Mouse (Mus musculus): Measurements from ENCODE around the gene Ddc. TPM values are rescaled to one million over a fixed set of nuclear protein-coding genes. Genes with fewer than 3 reads are reported as not detected.

Gene Ddc
- polyA plus RNA-seq, 1 experiment = 3.6 TPM

DNA sequence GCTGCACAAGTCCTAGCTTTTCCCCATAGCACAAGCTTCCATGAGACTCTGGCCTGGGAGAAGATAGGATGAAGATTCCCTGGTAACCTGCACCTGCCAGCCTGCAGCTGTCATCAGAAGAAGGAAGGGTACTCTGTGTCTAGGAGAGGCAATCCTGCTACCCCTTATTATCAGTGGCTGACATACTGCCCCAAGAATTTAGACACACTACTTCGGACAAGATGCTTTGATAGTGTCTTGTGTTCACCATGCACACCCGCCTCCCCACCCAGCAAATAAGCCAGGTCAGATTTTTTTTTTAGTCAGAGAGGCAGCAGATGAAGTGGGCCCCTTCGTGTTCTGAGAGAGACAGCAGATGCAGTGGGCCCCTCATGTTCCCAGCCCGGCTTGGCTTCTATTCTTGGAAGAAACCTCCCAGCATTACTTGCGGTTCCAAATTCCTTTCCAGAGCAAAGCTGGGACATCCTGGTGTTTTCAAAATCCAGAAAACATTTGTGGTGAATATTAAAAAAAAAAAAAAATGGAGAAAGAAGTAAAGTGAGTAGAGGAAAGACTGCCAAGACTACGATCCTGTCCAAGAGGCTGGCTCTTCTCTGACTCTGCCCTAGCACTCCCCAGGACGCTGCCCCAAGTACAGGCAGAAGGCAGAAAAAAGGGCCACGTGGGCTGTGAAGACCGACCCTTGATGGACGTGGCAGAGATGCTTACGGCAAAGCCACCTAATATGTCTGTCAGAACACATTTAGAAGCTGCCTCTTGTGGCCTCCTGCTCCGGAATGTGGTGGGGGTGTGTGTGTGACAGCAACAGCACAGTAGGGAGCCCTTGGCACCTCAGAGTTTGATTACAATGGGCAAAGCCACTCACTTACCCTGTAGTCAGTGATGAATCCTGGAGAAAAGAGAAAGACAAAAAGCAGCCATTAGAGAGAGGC is 73.7 kb downstream of the Ddc start:
- H3K4me3 ChIP-seq (replicated peaks; ENCODE audit: extremely low read depth, low read depth, low read length) = no peak overlapping the region
- no peak for DNase-seq
- WGBS = 58% methylated on average over 12 of the region's 12 CpGs
- H3K4me1 ChIP-seq (ENCODE audit: control insufficient read depth, insufficient read depth, low read length) = peaks cover 3% of the 10 kb centered on the region; the same call in 1 of the 2 replicates
- no peak for TF ChIP-seq POLR2A (IDR thresholded peaks at IDR 0.05; ENCODE audit: borderline replicate concordance, extremely low read depth, low read depth, low read length)
- TF ChIP-seq CTCF (IDR thresholded peaks at IDR 0.05; ENCODE audit: insufficient read depth, low read length) = no peak

DNA sequence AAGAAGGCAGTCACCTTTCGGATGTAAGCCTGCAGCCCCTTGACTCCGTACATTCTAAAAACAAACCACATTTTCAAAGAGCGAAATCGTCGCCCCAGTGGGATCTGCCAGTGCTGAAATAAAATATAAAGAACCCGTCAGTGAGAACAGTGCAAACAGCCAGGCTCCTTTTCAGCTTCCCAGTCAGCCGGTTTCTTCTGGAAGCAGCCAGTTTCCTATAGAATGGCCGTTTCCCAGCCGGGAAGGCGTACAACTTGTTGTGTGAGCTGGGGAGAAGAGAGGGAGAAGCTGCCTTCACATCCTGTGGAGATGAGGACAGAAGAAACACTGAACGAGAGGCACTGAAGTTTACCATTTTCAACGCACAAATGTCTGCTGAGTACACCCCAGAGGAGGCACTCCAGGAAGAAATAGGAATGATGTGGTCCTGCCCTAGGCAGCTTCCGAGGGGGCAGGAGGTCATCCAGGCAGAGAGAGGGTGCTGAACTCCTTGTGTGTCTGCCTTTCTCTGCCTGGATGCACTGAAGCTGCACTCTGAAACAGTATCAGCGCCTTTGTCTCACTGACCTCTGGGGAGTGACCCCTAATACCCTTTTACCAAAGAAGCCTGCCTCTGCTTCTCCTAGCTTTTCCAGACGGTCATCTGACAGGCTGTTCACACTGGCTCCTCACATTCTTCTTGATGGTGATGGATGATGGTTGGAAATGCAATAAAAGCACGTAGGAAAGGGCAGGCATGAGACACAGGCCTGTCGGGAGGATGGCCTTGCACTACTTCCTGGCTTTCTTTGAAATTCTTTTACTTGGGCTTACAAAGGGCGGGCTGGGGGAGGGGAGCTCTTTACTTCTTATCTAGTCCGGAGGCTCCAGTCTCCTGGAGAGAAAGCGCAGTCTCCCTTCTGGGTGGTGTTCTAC is 75.5 kb downstream of the Ddc start:
- TF ChIP-seq POLR2A (IDR thresholded peaks at IDR 0.05; ENCODE audit: borderline replicate concordance, extremely low read depth, low read depth, low read length) (no peak), CTCF (IDR thresholded peaks at IDR 0.05; ENCODE audit: insufficient read depth, low read length) (no peak)
- 52% methylated on average over 20 of the region's 20 CpGs for WGBS
- no peak for DNase-seq
- Histone ChIP-seq H3K4me1 (ENCODE audit: control insufficient read depth, insufficient read depth, low read length) (no peaks in the 10 kb centered on the region; the same call in 1 of the 2 replicates), H3K4me3 (replicated peaks; ENCODE audit: extremely low read depth, low read depth, low read length) (no peak overlapping the region)

DNA sequence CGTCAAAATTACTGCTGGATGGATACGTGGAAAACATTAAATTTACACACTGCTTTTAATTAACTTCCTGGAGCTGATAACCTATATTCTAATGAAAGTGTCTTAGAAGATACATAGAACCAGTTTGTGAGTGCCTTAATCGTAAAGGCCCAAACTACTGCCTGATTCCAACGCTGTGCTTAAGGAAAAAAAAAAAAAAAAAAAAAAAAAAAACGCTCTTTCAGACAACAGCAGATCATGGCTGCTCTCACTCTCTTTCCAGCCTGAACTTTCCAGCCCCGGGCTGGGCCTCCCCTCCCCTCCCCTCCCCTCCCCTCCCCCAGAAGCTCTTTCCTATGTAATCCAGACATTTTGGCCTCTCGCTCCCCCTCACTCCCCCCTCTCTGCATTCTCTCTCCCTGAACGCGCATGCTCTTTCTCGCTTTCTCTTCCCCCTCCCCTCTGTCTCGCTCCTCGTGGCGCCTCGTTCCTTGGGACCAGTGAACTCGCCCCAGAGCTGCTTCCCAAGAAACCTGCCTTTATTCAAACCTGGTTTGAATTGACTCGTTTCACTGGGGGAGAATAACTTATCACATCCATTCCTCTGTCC is 76.5 kb downstream of the Ddc start:
- H3K4me3 ChIP-seq (replicated peaks; ENCODE audit: extremely low read depth, low read depth, low read length) = no peak overlapping the region
- no peak for TF ChIP-seq POLR2A (IDR thresholded peaks at IDR 0.05; ENCODE audit: borderline replicate concordance, extremely low read depth, low read depth, low read length)
- TF ChIP-seq CTCF (IDR thresholded peaks at IDR 0.05; ENCODE audit: insufficient read depth, low read length) = no peak
- WGBS = 38% methylated on average over 16 of the region's 16 CpGs
- no peak for DNase-seq
- H3K4me1 ChIP-seq (ENCODE audit: control insufficient read depth, insufficient read depth, low read length) = no peaks in the 10 kb centered on the region; the same call in 1 of the 2 replicates

DNA sequence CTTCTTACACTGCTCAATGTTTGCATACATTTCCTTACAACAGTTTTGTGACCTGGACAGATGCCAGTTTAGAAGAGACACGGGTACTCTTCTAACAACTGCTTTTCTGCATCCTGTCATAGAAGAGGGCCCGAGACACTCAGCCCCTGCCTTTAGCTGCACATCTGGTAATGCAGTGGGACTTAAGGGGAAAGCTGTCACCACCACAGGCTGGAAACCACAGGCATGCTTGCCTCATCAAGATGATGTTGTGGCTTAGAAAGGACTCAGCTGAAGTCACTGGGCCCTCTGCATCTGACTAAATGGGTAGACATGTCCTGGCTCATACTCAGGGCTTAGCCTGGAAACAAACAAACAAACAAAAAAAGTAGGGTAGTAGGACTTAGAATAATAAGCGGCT is 77.2 kb downstream of the Ddc start:
- H3K4me1 ChIP-seq (ENCODE audit: control insufficient read depth, insufficient read depth, low read length) = no peaks in the 10 kb centered on the region; the same call in 1 of the 2 replicates
- DNase-seq = no peak
- WGBS = 53% methylated on average over 3 of the region's 3 CpGs
- TF ChIP-seq CTCF (IDR thresholded peaks at IDR 0.05; ENCODE audit: insufficient read depth, low read length) (no peak), POLR2A (IDR thresholded peaks at IDR 0.05; ENCODE audit: borderline replicate concordance, extremely low read depth, low read depth, low read length) (no peak)
- no peak overlapping the region for H3K4me3 ChIP-seq (replicated peaks; ENCODE audit: extremely low read depth, low read depth, low read length)

DNA sequence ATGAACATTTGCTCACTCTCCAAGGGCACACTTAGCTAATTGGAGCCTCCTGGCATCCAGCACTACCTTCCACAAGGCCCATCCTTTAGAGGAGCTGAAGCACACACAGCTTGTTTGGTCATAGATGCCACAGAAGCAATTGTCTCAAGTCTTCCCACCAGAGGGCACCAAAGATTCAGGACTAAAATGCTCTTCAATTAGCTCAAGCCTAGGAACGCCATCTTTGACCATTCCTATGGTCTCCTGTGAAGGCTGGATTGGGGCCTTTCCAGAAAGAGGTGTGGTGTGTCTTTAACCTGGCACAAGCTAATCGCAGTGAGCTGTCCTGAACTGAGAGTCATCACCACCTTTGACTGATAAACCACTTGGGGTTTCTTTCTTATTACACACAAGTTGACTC is 77.7 kb downstream of the Ddc start:
- peak; percentile 46 for TF ChIP-seq CTCF (IDR thresholded peaks at IDR 0.05; ENCODE audit: insufficient read depth, low read length)
- no peak for TF ChIP-seq POLR2A (IDR thresholded peaks at IDR 0.05; ENCODE audit: borderline replicate concordance, extremely low read depth, low read depth, low read length)

DNA sequence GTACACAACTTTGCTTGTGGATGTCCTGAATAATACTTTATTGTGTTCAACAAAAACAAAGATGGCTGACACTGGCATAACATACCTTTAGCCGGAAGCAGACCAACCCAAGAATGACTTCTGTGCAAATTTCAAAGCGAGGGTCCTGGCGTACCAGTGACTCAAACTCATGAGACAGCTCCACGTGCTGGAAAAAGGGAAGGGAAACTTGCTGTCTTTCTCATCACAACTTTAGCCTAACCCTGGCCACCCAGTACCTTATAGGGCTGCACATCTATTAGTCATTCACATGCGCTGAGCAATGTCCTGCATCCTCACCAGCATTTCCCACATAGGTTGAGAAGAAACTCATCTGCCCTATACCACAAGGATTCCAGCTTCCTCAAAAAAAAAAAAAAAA is 78.7 kb downstream of the Ddc start:
- Histone ChIP-seq H3K4me3 (replicated peaks; ENCODE audit: extremely low read depth, low read depth, low read length) (no peak overlapping the region), H3K4me1 (ENCODE audit: control insufficient read depth, insufficient read depth, low read length) (no peaks in the 10 kb centered on the region)
- TF ChIP-seq POLR2A (IDR thresholded peaks at IDR 0.05; ENCODE audit: borderline replicate concordance, extremely low read depth, low read depth, low read length) (no peak), CTCF (IDR thresholded peaks at IDR 0.05; ENCODE audit: insufficient read depth, low read length) (no peak)
- WGBS = 87% methylated on average over 5 of the region's 5 CpGs
- DNase-seq = no peak

More for the DNA sequence above, 77.7 kb downstream of the Ddc start:
- DNase-seq = peak; percentile 61
- 2% methylated on average over 2 of the region's 2 CpGs for WGBS
- no peak overlapping the region for H3K4me3 ChIP-seq (replicated peaks; ENCODE audit: extremely low read depth, low read depth, low read length)
- H3K4me1 ChIP-seq (ENCODE audit: control insufficient read depth, insufficient read depth, low read length) = no peaks in the 10 kb centered on the region; the same call in 1 of the 2 replicates

DNA sequence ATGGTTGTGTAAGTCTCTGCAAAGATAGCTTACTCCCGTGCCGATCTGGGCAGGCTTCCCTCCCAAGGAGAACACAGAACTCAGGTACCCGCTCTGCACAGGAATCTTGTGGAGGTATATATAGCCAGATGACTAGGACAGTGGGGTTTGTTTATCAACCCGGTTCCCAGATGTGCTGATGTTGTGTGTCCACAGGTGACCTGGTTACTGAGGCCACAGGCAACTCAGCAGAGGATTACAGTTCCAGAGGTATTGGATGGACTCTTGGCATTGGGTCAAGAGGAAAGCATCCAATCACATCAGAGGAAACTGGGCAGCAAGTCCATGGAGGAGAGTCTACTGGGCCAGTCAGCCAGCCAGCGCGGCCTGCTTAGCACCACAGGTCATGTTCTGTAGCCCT is 79.1 kb downstream of the Ddc start:
- Histone ChIP-seq H3K4me3 (replicated peaks; ENCODE audit: extremely low read depth, low read depth, low read length) (no peak overlapping the region), H3K4me1 (ENCODE audit: control insufficient read depth, insufficient read depth, low read length) (no peaks in the 10 kb centered on the region)
- 93% methylated on average over 6 of the region's 6 CpGs for WGBS
- TF ChIP-seq POLR2A (IDR thresholded peaks at IDR 0.05; ENCODE audit: borderline replicate concordance, extremely low read depth, low read depth, low read length) (no peak), CTCF (IDR thresholded peaks at IDR 0.05; ENCODE audit: insufficient read depth, low read length) (no peak)
- no peak for DNase-seq

DNA sequence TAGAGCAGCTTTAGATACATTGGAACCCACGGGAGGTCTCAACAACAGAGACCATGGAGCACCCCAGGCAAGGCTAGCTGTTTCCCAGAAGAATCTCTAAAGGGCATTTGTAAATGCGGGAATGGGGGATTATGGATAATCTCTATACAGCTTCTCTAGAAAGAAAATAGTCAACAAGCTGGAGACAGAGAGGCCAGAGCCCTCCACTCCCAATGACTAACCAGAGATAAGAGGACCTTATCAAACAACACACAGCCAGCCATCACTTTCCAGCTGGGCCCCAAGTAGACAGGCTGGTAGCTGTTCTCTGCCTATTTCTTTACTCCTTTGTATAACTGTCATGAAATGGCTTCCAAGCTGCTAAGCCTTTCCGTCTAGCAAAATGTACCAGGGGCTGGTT is 82.2 kb downstream of the Ddc start:
- TF ChIP-seq POLR2A (IDR thresholded peaks at IDR 0.05; ENCODE audit: borderline replicate concordance, extremely low read depth, low read depth, low read length) (no peak), CTCF (IDR thresholded peaks at IDR 0.05; ENCODE audit: insufficient read depth, low read length) (no peak)
- Histone ChIP-seq H3K4me3 (replicated peaks; ENCODE audit: extremely low read depth, low read depth, low read length) (no peak overlapping the region), H3K4me1 (ENCODE audit: control insufficient read depth, insufficient read depth, low read length) (no peaks in the 10 kb centered on the region)
- no peak for DNase-seq
- 75% methylated on average over 3 of the region's 3 CpGs for WGBS

DNA sequence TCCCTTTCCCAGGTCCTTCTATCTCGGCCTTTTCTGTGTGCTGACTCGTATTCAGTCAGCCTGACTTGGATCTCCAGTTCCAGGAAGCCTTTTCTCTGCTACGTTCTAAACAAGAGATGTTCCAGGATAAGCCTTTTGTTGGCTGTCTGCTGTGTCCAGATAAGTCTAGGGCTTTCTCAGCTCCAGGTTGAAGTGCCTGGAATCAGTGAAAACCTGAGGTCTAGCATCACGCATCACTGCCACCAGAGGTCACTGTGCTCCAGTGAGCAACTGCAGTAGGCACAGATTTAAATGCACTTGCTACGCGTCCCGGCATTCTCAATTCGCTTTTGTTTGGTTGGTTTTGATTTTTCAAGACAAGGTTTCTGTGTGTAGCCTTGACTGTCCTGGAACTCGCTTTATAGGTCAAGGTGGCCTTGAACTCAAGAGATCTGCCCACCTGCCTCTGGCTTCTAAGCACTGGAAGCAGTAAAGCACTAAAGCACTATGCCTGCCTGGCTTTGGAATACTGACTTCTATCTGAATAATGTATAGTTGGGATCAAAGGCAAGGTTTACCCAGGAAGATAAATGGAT is 86.0 kb downstream of the Ddc start:
- 20% methylated on average over 9 of the region's 9 CpGs for WGBS
- peak; percentile 66 for DNase-seq
- Histone ChIP-seq H3K4me1 (ENCODE audit: control insufficient read depth, insufficient read depth, low read length) (peaks cover 2% of the 10 kb centered on the region; the same call in 1 of the 2 replicates), H3K4me3 (replicated peaks; ENCODE audit: extremely low read depth, low read depth, low read length) (no peak overlapping the region)
- TF ChIP-seq CTCF (IDR thresholded peaks at IDR 0.05; ENCODE audit: insufficient read depth, low read length) = peak; percentile 99
- no peak for TF ChIP-seq POLR2A (IDR thresholded peaks at IDR 0.05; ENCODE audit: borderline replicate concordance, extremely low read depth, low read depth, low read length)

Data from lung, adult 2 months (tissue).